Mouse (Mus musculus): ENCODE results near the gene Aloxe3.

- TF ChIP-seq POLR2A (IDR thresholded peaks at IDR 0.05; ENCODE audit: borderline replicate concordance, insufficient read depth, low read length) = no peak
- TF ChIP-seq CTCF (IDR thresholded peaks at IDR 0.05; ENCODE audit: borderline replicate concordance, insufficient read depth, low read depth, low read length) = no peak
Observed at GRCm38 (mm10) chr11:69109032-69109900, 16.4 kb upstream of the Aloxe3 start.

Data from cerebellum, adult 2 months (tissue).